Mouse (Mus musculus) adrenal gland (tissue): ENCODE measurements around the gene Zscan5b.
"Not testable (repeated sequence)": the region's sequence is repeated elsewhere in the genome, so short reads cannot be mapped to it uniquely, and the experiment has no call there.

Experiments
- intact Hi-C: fragments of 180-260 bp; cut with DNase I; formaldehyde crosslinking; loops from one replicate; pipeline ENCODE4 v1.15.1; 2025
- long read RNA-seq, 2 experiments: library from polyadenylated mRNA; unstranded; transcript quantifications; one replicate each; pipeline ENCODE4 v2.0.0; 2020; ENCODE audit warnings: borderline replicate concordance in 1 of 2; ENCODE audit not compliant: insufficient replicate concordance in 1 of 2

Gene Zscan5b
- long read RNA-seq, experiment 1, result 0 reads
- long read RNA-seq, experiment 2, result 0 reads

GRCm38 (mm10) chr7:6221978-6222377 lies at the start of gene Zscan5b:
Gene Zscan5b, plus strand, starts transcription at chr7:6222278.
- intact Hi-C loops, result no loop called here

GRCm38 (mm10) chr7:6172674-6173244 lies 49.3 kb upstream of the Zscan5b start:
- intact Hi-C loops, result no loop called here

DNA sequence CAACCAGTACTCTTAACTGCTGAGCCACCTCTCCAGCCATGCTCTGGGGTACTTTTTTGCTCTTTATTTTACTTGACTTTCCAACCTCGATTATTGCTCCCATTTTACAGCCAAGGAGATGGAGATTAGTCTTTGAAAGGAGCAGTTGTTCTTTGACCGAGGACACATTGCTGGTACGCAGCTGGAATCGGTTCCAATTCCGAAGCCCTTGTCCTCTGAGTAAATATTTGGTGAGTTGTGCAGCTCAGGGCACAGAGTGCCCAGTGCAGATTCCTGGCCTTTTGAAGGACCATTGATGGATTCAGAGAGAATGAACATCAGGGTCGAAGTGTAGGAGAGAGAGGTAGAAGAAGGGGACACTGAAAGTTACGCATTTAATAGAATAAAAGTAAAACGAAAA lies 48.2 kb upstream of the Zscan5b start:
- intact Hi-C loops, result loop anchor here (2.0 kb wide), 1 partner anchor 47 kb away; no protein-coding TSS in a partner anchor

GRCm38 (mm10) chr7:6174365-6174987 lies 47.6 kb upstream of the Zscan5b start:
- intact Hi-C loops, result loop anchor here (2.0 kb wide), 1 partner anchor 48 kb away; no protein-coding TSS in a partner anchor

DNA sequence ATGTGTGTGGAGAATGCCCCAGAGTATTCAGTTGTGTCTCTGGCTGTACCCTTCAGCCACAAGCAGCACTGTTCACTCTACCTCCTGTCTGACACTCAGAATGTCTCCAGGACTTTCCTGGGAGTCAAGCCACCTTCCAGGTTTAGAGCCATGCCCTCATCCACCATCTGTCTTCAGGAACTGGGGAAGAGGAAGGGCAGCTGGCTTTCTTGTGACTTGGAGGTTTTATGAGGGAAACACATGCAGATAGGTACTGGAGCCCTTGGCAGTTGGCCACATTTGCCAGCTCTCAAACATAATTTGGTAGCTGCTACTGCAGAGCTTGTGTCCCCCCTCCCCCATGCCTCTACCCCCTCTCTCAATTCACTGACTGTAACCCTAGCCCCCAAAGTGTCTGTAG lies 43.1 kb upstream of the Zscan5b start:
- intact Hi-C loops, result no loop called here

GRCm38 (mm10) chr7:6182882-6183281 lies 39.2 kb upstream of the Zscan5b start:
- intact Hi-C loops, result no loop called here

DNA sequence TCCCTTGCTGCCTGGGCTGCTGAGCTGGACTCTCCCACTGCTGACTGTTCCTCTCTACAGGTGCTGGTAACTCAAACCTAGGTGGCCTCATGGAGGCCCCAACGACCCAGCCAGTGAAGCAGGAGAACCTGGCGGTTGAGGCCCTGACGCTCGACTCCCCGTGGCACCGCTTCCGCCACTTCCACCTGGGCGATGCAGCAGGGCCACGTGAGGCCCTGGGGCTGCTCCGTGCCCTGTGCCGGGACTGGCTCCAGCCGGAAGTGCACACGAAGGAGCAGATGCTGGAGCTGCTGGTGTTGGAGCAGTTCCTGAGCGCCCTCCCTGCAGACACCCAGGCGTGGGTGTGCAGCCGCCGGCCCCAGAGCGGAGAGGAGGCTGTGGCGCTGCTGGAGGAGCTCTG lies 38.3 kb upstream of the Zscan5b start:
- intact Hi-C loops, result no loop called here

GRCm38 (mm10) chr7:6184521-6184920 lies 37.6 kb upstream of the Zscan5b start:
- intact Hi-C loops, result no loop called here

GRCm38 (mm10) chr7:6185391-6185790 lies 36.7 kb upstream of the Zscan5b start:
- intact Hi-C loops, result no loop called here

- intact Hi-C loops, result no loop called here
Observed at GRCm38 (mm10) chr7:6186176-6186575, 35.9 kb upstream of the Zscan5b start.

GRCm38 (mm10) chr7:6186756-6187155 lies 35.3 kb upstream of the Zscan5b start:
- intact Hi-C loops, result no loop called here

- intact Hi-C loops, result no loop called here
Observed at GRCm38 (mm10) chr7:6189542-6189941, 32.5 kb upstream of the Zscan5b start.

DNA sequence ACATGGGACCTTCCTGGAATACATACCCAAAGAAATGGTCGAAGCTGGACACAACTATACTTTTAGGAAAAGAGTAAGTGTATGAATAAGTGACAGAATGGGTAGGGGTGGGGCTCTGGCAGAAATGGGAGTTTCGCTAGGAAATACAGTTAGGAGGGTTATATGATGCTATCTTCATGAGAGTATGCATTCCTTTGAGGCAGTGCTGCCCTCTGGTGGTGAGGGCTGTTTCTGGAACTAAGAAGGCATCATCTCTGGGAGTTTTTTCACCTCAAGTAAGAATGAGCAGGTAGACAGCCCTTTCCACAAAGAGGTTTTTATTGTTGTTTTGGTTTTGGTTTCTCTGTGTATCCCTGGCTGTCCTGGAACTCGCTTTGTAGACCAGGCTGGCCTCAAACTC lies 30.7 kb upstream of the Zscan5b start:
- intact Hi-C loops, result no loop called here

DNA sequence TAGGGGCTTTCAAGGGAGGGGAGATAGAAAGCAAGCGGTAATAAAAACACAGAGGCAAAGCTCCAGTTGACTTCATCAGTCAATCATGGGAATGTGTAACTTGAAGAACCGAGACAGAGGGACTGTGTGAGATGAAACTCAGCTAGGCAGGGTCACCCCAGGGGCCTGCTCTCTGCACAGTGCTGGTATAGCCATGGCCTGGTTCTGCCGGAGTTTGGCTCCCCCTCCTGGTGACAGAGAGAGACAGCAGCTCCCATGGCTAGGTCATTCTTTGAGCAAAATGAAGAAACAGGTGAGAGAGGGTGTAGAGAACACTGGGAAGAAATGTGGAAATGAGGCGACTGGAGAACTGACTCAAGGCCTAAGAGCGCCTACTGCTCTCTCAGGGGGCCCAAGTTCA lies 27.9 kb upstream of the Zscan5b start:
- intact Hi-C loops, result no loop called here

DNA sequence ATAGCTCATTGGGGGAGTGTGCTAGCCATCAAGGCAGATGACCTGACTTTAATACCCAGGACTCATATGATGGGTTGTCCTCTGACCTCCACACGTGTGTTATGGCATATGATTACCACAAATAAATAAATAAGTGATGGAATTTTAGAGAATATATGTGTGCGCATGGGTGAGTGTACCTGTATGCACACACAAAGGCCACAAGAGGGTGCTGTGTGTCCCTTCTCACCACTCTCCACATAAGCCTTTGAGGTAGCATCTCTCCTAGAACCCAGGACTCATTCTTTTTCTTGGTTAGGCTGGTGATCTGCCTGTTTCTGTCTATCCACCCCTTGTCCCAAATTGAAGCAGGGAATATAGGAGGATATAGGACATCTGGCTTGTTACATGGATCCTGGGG lies 26.3 kb upstream of the Zscan5b start:
- intact Hi-C loops, result no loop called here

DNA sequence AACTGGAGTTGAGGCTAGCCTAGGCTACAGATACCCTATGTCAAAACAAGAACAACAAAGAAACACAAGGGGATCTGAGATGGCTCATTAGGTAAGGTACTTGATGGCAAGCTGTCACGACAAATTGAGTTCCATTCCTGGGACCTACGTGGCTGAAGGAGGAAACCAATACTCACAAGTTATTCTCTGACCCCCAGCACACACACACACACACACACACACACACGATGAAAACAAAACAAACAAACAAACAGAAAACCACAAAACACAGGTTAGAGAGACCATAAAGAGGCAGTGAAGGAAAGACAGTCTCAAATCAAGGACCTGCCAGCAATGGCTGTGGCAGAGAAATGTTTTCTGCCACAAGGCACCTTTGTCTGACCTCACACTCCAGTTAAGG lies 25.3 kb upstream of the Zscan5b start, which contains the start of gene Galp:
Galp (plus strand) TSS at position 301 of the 400 bp plus-strand sequence.
- intact Hi-C loops, result no loop called here

DNA sequence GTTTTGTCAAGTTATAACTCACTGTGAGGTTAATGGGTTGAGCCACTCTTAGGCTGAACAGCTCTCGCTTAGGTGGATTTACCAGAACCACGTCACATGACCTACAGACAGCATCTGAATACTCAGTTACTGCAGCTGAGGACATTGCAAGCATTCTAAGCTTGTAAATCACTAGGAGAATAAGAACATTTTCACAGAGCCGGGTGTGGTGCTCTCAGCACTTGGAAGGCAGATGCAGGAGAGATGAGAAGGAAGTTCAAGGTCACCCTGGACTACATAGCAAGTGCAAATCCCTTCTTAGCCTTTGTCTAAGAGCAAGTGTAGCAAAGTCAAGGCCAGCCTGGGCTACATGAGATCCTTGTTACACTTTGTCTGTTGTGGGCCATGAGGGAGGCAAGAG lies 17.9 kb upstream of the Zscan5b start:
- intact Hi-C loops, result no loop called here

DNA sequence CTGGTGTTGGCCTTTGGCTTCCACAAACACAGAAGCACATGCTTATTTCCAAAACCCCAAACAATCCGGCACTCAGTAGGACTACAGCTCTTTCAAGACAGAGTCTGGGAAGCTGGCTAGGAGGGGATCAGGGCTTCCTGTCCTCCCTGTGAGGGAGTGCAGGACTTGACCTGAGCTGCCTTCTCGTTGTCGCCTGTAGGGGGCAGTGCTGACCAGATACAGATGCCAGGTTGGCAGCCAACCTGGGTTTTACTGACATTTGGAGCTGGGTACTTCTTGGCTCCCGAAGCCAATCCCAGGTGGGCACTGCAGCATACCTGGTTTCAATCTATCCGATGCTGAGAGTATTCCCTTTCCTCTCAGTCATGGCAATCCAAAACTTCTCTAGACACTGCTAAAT lies 8.9 kb upstream of the Zscan5b start:
- intact Hi-C loops, result no loop called here

DNA sequence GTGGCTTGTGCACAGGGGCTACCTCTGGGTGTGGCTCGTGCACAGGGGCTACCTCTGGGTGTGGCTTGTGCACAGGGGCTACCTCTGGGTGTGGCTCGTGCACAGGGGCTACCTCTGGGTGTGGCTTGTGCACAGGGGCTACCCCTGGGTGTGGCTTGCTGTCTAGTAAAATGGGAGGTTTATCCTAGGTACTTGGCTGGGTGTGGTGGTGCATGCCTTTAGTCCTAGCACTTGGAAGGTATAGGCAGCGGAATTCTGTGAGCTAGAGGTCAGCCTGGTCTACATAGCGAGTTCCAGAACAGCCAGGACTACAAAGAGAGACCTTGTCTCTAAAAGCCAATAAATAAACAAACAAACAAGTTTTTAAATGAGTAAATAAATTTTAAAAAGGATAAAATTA lies 7.4 kb upstream of the Zscan5b start:
- intact Hi-C loops, result not testable (repeated sequence)

DNA sequence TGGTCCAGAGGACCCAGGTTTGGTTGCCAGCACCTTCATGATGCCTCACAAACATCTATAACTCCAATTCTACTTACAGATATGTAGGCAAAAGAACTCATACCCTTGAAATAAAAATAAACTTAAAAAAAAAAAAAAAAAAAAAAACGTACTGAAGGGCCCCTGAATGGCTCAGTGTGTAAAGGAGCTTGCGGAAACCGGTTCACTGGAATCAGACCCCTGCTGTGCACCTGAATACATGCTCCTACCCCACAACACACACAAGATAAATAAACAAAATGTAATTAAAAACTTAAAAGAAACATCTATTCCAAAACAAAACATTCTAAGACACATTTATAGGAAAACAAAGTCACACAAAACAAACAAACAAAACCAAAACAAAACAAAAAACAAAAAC lies 1.9 kb upstream of the Zscan5b start:
- intact Hi-C loops, result no loop called here

GRCm38 (mm10) chr7:6228491-6228890 lies 6.4 kb downstream of the Zscan5b start:
- intact Hi-C loops, result not testable (repeated sequence)

DNA sequence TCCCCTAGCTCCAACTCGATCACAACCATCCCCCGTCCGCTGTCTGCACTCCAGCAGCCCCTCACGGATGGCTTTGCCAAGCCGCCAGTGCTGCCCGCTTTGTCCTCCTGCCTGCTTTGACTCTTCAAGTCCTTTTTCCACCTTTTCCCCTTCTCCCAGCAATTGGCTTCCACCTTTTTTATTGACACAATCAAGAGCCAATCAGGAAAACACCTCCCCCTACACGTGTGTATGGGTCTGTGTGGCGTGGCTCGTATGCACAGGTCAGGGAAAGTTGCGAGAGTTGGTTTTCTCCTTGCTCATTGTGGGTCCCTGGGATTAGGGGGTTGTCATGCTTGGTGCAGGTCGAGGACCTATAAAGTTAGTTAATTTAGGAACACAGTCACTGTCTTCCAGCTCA lies 17.7 kb downstream of the Zscan5b start:
- intact Hi-C loops, result loop anchor here (2.0 kb wide), 1 partner anchor 43 kb away; no protein-coding TSS in a partner anchor

GRCm38 (mm10) chr7:6240841-6241425 lies 18.9 kb downstream of the Zscan5b start:
- intact Hi-C loops, result loop anchor here (2.0 kb wide), 1 partner anchor 42 kb away; no protein-coding TSS in a partner anchor
